Mouse (Mus musculus): ENCODE results near the gene Bmper.

Bmper gene

GRCm38 (mm10) chr9:23306226-23306625 lies 83.3 kb downstream of the Bmper start:
- DNase-seq = no peak

GRCm38 (mm10) chr9:23307835-23308234 lies 85.0 kb downstream of the Bmper start:
- no peak for DNase-seq

- DNase-seq = no peak
These were observed 88.1 kb downstream of the Bmper start for GRCm38 (mm10) chr9:23310953-23311352.

- no peak for DNase-seq
These were observed 89.1 kb downstream of the Bmper start for GRCm38 (mm10) chr9:23311956-23312355.

- no peak for DNase-seq
These were observed 90.0 kb downstream of the Bmper start for GRCm38 (mm10) chr9:23312877-23313276.

GRCm38 (mm10) chr9:23315631-23316330 lies 92.9 kb downstream of the Bmper start:
- DNase-seq = no peak

GRCm38 (mm10) chr9:23327830-23328229 lies 105.0 kb downstream of the Bmper start:
- no peak for DNase-seq

- DNase-seq = no peak
These were observed 110.3 kb downstream of the Bmper start for GRCm38 (mm10) chr9:23333041-23333622.

- no peak for DNase-seq
These were observed 117.7 kb downstream of the Bmper start for GRCm38 (mm10) chr9:23340551-23340950.

GRCm38 (mm10) chr9:23341246-23341645 lies 118.4 kb downstream of the Bmper start:
- no peak for DNase-seq

- DNase-seq = no peak
These were observed 121.5 kb downstream of the Bmper start for GRCm38 (mm10) chr9:23344353-23344752.

- DNase-seq = no peak
These were observed 122.4 kb downstream of the Bmper start for GRCm38 (mm10) chr9:23345093-23345844.

GRCm38 (mm10) chr9:23349603-23350002 lies 126.7 kb downstream of the Bmper start:
- no peak for DNase-seq

GRCm38 (mm10) chr9:23351400-23351799 lies 128.5 kb downstream of the Bmper start:
- no peak for DNase-seq

- DNase-seq = no peak
These were observed 129.5 kb downstream of the Bmper start for GRCm38 (mm10) chr9:23352396-23352795.

- no peak for DNase-seq
These were observed 131.4 kb downstream of the Bmper start for GRCm38 (mm10) chr9:23354201-23354820.

- DNase-seq = no peak
These were observed 135.2 kb downstream of the Bmper start for GRCm38 (mm10) chr9:23358108-23358507.

GRCm38 (mm10) chr9:23363139-23363538 lies 140.3 kb downstream of the Bmper start:
- no peak for DNase-seq

- no peak for DNase-seq
These were observed 140.7 kb downstream of the Bmper start for GRCm38 (mm10) chr9:23363540-23363939.

GRCm38 (mm10) chr9:23364047-23364446 lies 141.2 kb downstream of the Bmper start:
- no peak for DNase-seq

- no peak for DNase-seq
These were observed 145.2 kb downstream of the Bmper start for GRCm38 (mm10) chr9:23368124-23368523.

- DNase-seq = no peak
These were observed 152.0 kb downstream of the Bmper start for GRCm38 (mm10) chr9:23374789-23375460.

Data from cerebellum, adult 9-11 months (tissue).